Mouse (Mus musculus): ENCODE measurements around the gene P2ry12. TPM values are rescaled to one million over a fixed set of nuclear protein-coding genes. Genes with fewer than 3 reads are reported as not detected.
A peak's percentile ranks its signal among the peaks of the same experiment; 100 is the strongest.

P2ry12 gene
- polyA plus RNA-seq, 1 experiment from 2014 or later = 1.2 TPM

- H3K36me3 ChIP-seq (ENCODE audit: insufficient read depth, low read length) = no peaks in the 10 kb centered on the region
- DNase-seq (ENCODE audit: low spot score) = no peak
- H3K9ac ChIP-seq (ENCODE audit: low read depth, low read length) = no peak within 1 kb of the TSS
- TF ChIP-seq CTCF (IDR thresholded peaks at IDR 0.05; ENCODE audit: low read depth) = no peak
- H3K4me3 ChIP-seq (replicated peaks; ENCODE audit: low read depth, low read length) = no peak within 1 kb of the TSS
- H3K4me1 ChIP-seq (replicated peaks; ENCODE audit: insufficient read depth, low read length) = no peaks in the 10 kb centered on the region
- 83% methylated on average over 7 of the region's 7 CpGs for WGBS
- H3K27ac ChIP-seq = no peak within 1 kb of the TSS
- H3K9me3 ChIP-seq (replicated peaks; ENCODE audit: low read length) = no peaks in the 10 kb centered on the region
- H3K27me3 ChIP-seq (ENCODE audit: insufficient read depth, low read length) = no peaks in the 10 kb centered on the region
- ATAC-seq (replicated peaks; ENCODE audit: low FRiP score, low read depth) = no peak
- no peak within 1 kb of the TSS for H3K4me2 ChIP-seq (ENCODE audit: low read length)
Observed at GRCm38 (mm10) chr3:59194938-59195337, 67.7 kb downstream of the P2ry12 start, which contains the start of gene Gpr87. TSS of gene Gpr87 (minus strand) at chr3:59195104.

- no peaks in the 10 kb centered on the region for H3K9me3 ChIP-seq (replicated peaks; ENCODE audit: low read length)
- ATAC-seq (replicated peaks; ENCODE audit: low FRiP score, low read depth) (no peak), DNase-seq (ENCODE audit: low spot score) (no peak)
- H3K9ac ChIP-seq (ENCODE audit: low read depth, low read length) = no peak overlapping the region
- H3K27ac ChIP-seq = no peak overlapping the region
- 85% methylated on average over 7 of the region's 7 CpGs for WGBS
- no peaks in the 10 kb centered on the region for H3K27me3 ChIP-seq (ENCODE audit: insufficient read depth, low read length)
- no peak overlapping the region for H3K4me3 ChIP-seq (replicated peaks; ENCODE audit: low read depth, low read length)
- no peaks in the 10 kb centered on the region for H3K4me1 ChIP-seq (replicated peaks; ENCODE audit: insufficient read depth, low read length)
- no peak overlapping the region for H3K4me2 ChIP-seq (ENCODE audit: low read length)
- TF ChIP-seq CTCF (IDR thresholded peaks at IDR 0.05; ENCODE audit: low read depth) = no peak
- no peaks in the 10 kb centered on the region for H3K36me3 ChIP-seq (ENCODE audit: insufficient read depth, low read length)
Observed at GRCm38 (mm10) chr3:59194099-59194498, 68.6 kb downstream of the P2ry12 start.

DNA sequence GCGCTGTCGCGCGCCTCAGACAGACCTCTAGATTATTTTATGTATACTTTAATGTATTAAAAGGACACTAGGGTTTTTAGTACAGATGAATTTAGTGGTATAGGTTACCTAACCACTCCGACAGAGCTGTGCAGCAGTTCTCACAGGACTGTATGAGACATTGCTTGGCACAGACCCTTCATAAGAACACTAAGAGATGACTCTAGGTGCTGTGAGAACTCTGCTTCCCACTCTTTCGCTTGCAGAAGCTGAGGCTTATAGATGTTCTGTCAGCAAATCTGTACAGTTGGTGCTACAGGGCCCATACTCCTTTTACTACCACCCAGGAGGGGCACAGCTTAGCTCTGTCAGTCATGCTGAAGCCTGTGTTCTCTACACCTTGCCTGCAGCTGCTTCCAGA lies 71.0 kb downstream of the P2ry12 start:
- H3K9me3 ChIP-seq (replicated peaks; ENCODE audit: low read length) = no peaks in the 10 kb centered on the region
- no peak overlapping the region for H3K4me2 ChIP-seq (ENCODE audit: low read length)
- H3K4me3 ChIP-seq (replicated peaks; ENCODE audit: low read depth, low read length) = no peak overlapping the region
- WGBS = 94% methylated on average over 6 of the region's 6 CpGs
- TF ChIP-seq CTCF (IDR thresholded peaks at IDR 0.05; ENCODE audit: low read depth) = no peak
- ATAC-seq (replicated peaks; ENCODE audit: low FRiP score, low read depth) (no peak), DNase-seq (ENCODE audit: low spot score) (no peak)
- H3K27me3 ChIP-seq (ENCODE audit: insufficient read depth, low read length) = no peaks in the 10 kb centered on the region
- H3K36me3 ChIP-seq (ENCODE audit: insufficient read depth, low read length) = no peaks in the 10 kb centered on the region
- H3K27ac ChIP-seq = no peak overlapping the region
- H3K9ac ChIP-seq (ENCODE audit: low read depth, low read length) = no peak overlapping the region
- H3K4me1 ChIP-seq (replicated peaks; ENCODE audit: insufficient read depth, low read length) = no peaks in the 10 kb centered on the region

DNA sequence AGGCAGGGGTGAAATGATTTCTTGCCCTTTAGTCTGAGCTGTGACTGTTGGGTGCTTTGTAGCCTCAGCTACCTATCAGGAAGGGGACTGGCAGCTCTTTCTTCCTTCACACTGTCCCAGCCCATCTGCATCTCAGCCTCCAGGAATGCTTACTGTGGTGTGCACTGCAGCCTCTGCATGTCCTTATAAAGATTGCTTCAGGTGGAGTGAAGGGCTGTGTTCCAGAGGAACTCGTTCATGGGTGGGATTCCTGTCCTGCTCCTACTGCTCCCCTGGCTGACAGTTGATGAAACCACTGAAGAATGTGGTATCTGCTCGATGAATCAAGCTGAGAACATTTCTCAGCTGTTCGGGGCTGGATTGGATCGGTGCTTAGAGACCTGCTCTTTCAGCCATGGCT lies 75.3 kb downstream of the P2ry12 start:
- no peaks in the 10 kb centered on the region for H3K36me3 ChIP-seq (ENCODE audit: insufficient read depth, low read length)
- H3K27ac ChIP-seq = no peak overlapping the region
- no peak for ATAC-seq (replicated peaks; ENCODE audit: low FRiP score, low read depth)
- TF ChIP-seq CTCF (IDR thresholded peaks at IDR 0.05; ENCODE audit: low read depth) = no peak
- no peaks in the 10 kb centered on the region for H3K27me3 ChIP-seq (ENCODE audit: insufficient read depth, low read length)
- no peak overlapping the region for H3K9ac ChIP-seq (ENCODE audit: low read depth, low read length)
- no peak overlapping the region for H3K4me2 ChIP-seq (ENCODE audit: low read length)
- DNase-seq (ENCODE audit: low spot score) = no peak
- no peaks in the 10 kb centered on the region for H3K4me1 ChIP-seq (replicated peaks; ENCODE audit: insufficient read depth, low read length)
- 72% methylated on average over 4 of the region's 4 CpGs for WGBS
- H3K4me3 ChIP-seq (replicated peaks; ENCODE audit: low read depth, low read length) = no peak overlapping the region
- H3K9me3 ChIP-seq (replicated peaks; ENCODE audit: low read length) = no peaks in the 10 kb centered on the region

GRCm38 (mm10) chr3:59185662-59186061 lies 77.0 kb downstream of the P2ry12 start:
- no peak for TF ChIP-seq CTCF (IDR thresholded peaks at IDR 0.05; ENCODE audit: low read depth)
- Histone ChIP-seq H3K4me3 (replicated peaks; ENCODE audit: low read depth, low read length) (no peak overlapping the region), H3K36me3 (ENCODE audit: insufficient read depth, low read length) (no peaks in the 10 kb centered on the region), H3K9ac (ENCODE audit: low read depth, low read length) (no peak overlapping the region), H3K4me2 (ENCODE audit: low read length) (no peak overlapping the region), H3K9me3 (replicated peaks; ENCODE audit: low read length) (no peaks in the 10 kb centered on the region), H3K27me3 (ENCODE audit: insufficient read depth, low read length) (no peaks in the 10 kb centered on the region), H3K27ac (no peak overlapping the region), H3K4me1 (replicated peaks; ENCODE audit: insufficient read depth, low read length) (no peaks in the 10 kb centered on the region)
- DNase-seq (ENCODE audit: low spot score) (no peak), ATAC-seq (replicated peaks; ENCODE audit: low FRiP score, low read depth) (no peak)
- WGBS = 75% methylated on average over 4 of the region's 4 CpGs

DNA sequence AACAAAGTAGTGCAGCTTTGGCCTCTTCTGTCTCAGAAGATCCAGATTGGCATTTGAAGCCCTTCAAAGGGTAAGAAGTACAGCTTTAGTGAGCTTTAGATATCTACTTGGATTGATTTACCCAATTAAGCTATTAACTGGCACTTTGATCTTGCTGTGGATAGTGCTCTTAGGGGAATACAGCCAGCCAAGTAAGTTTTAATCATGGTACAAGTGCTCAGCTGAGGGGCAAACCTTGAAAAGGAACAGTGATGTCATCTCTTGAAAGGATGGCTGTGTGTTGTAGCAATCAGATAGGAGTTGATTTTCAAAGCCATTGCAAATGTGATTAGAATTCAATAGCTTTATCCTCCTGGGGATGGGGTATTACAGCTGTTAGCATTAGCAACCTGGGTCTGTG lies 80.5 kb downstream of the P2ry12 start:
- DNase-seq (ENCODE audit: low spot score) = no peak
- Histone ChIP-seq H3K36me3 (ENCODE audit: insufficient read depth, low read length) (no peaks in the 10 kb centered on the region), H3K27ac (no peak overlapping the region), H3K9ac (ENCODE audit: low read depth, low read length) (no peak overlapping the region), H3K27me3 (ENCODE audit: insufficient read depth, low read length) (no peaks in the 10 kb centered on the region), H3K4me2 (ENCODE audit: low read length) (no peak overlapping the region), H3K4me1 (replicated peaks; ENCODE audit: insufficient read depth, low read length) (no peaks in the 10 kb centered on the region), H3K4me3 (replicated peaks; ENCODE audit: low read depth, low read length) (no peak overlapping the region), H3K9me3 (replicated peaks; ENCODE audit: low read length) (no peaks in the 10 kb centered on the region)
- no peak for TF ChIP-seq CTCF (IDR thresholded peaks at IDR 0.05; ENCODE audit: low read depth)
- ATAC-seq (replicated peaks; ENCODE audit: low FRiP score, low read depth) = no peak

DNA sequence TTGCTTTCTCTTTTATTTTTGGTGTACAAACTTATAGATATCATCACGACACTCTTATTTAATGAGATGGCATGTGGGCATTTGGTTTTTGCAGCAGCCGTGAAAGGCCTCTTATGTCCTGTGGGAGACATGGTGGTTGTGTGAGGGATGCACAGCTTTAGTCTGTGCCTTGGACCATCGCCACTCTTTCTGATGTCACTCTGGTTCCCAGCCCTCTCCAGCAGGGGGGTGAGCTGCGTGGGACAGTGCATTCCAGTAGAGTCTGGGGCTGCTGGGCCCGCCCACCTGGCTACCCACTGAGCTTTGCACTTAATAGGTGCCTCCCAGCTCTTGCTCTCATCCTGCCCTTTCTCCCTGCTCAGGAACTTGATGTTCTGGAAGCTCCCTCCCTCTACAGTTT lies 81.5 kb downstream of the P2ry12 start:
- no peaks in the 10 kb centered on the region for H3K36me3 ChIP-seq (ENCODE audit: insufficient read depth, low read length)
- ATAC-seq (replicated peaks; ENCODE audit: low FRiP score, low read depth) (0 out of 2 replicates have a peak, but pooled peaks have one; percentile 25), DNase-seq (ENCODE audit: low spot score) (no peak)
- H3K4me3 ChIP-seq (replicated peaks; ENCODE audit: low read depth, low read length) = no peak overlapping the region
- 78% methylated on average over 5 of the region's 5 CpGs for WGBS
- no peaks in the 10 kb centered on the region for H3K9me3 ChIP-seq (replicated peaks; ENCODE audit: low read length)
- no peaks in the 10 kb centered on the region for H3K4me1 ChIP-seq (replicated peaks; ENCODE audit: insufficient read depth, low read length)
- H3K27ac ChIP-seq = no peak overlapping the region
- no peak overlapping the region for H3K9ac ChIP-seq (ENCODE audit: low read depth, low read length)
- TF ChIP-seq CTCF (IDR thresholded peaks at IDR 0.05; ENCODE audit: low read depth) = no peak
- H3K27me3 ChIP-seq (ENCODE audit: insufficient read depth, low read length) = no peaks in the 10 kb centered on the region
- no peak overlapping the region for H3K4me2 ChIP-seq (ENCODE audit: low read length)
